Mouse (Mus musculus) left cerebral cortex, adult 6 months (tissue): Measurements from ENCODE around the gene Zfp462. TPM values are rescaled to one million over a fixed set of nuclear protein-coding genes. Genes with fewer than 3 reads are reported as not detected.

Source experiments
- long read RNA-seq, 2 experiments: library from polyadenylated mRNA; unstranded; transcript quantifications; one replicate each; pipeline ENCODE4 v2.0.0; 2019 to 2020
- polyA plus RNA-seq: library from polyadenylated mRNA; unstranded; fragments of <200 nt; fragmentation: Nextera tagmentation; gene quantifications from 2 replicates; pipeline ENCODE4 v1.2.3, GENCODE M21; 2021

The Zfp462 gene
- polyA plus RNA-seq: 3.8 and 5.1 TPM in 2 replicates
- long read RNA-seq, experiment 1, partial matches to known transcripts: 6 of 8 reads
- long read RNA-seq, experiment 1, other reads (novel, unspliced or antisense): 2 of 8 reads
- long read RNA-seq, experiment 2, partial matches to known transcripts: 0 of 5 reads
- long read RNA-seq, experiment 2, other reads (novel, unspliced or antisense): 5 of 5 reads

GRCm38 (mm10) chr4:54944921-54945430 is at the start of gene Zfp462:
Gene Zfp462, plus strand, starts transcription at chr4:54945048.

